Comparison of ENCODE assay signal across 8 mouse cellular contexts in genomic region chr3:96243921-96244572, GRCm38 (mm10). TPM values are rescaled to one million over a fixed set of nuclear protein-coding genes. Genes with fewer than 3 reads are reported as not detected.
DNase-seq lines count a peak whose midpoint lies in the region; ATAC-seq and TF ChIP-seq lines count a peak whose summit lies in the region.

No protein-coding gene starts in this region.

- TF ChIP-seq EP300 in stomach, postnatal 0 days (optimal IDR thresholded peaks at IDR 0.05): no peak

- no peaks in the 10 kb centered on the region for H3K9me3 ChIP-seq in heart, embryonic 14.5 days (ENCODE audit: control insufficient read depth, low read length)
- no peaks in the 10 kb centered on the region for H3K9me3 ChIP-seq in limb, embryonic 15.5 days
- H3K9me3 ChIP-seq in stomach, postnatal 0 days (ENCODE audit: control insufficient read depth, low read length): no peaks in the 10 kb centered on the region

- H3K27me3 ChIP-seq in cerebellum, adult 2 months (ENCODE audit: control insufficient read depth, insufficient read depth, low read length): no peaks in the 10 kb centered on the region
- H3K27me3 ChIP-seq in heart, embryonic 14.5 days (ENCODE audit: control insufficient read depth, insufficient read depth, low read length): no peaks in the 10 kb centered on the region
- no peaks in the 10 kb centered on the region for H3K27me3 ChIP-seq in limb, embryonic 15.5 days
- H3K27me3 ChIP-seq in stomach, postnatal 0 days (ENCODE audit: control insufficient read depth, insufficient read depth, low read length): no peaks in the 10 kb centered on the region

- TF ChIP-seq CTCF in cerebellum, adult 2 months (IDR thresholded peaks at IDR 0.05; ENCODE audit: borderline replicate concordance, insufficient read depth, low read depth, low read length): no peak
- TF ChIP-seq CTCF in stomach, postnatal 0 days (IDR thresholded peaks at IDR 0.05; ENCODE audit: low read depth): no peak

- no peak for ATAC-seq in heart, embryonic 14.5 days (ENCODE audit: insufficient number of reproducible peaks, insufficient read depth, low FRiP score, low read depth)
- no peak for ATAC-seq in limb, embryonic 15.5 days (ENCODE audit: insufficient number of reproducible peaks, low FRiP score, low TSS enrichment, low read depth)
- ATAC-seq in stomach, postnatal 0 days (ENCODE audit: low FRiP score, low TSS enrichment): no peak

- peak overlapping the region; percentile 93 for H3K27ac ChIP-seq in cerebellum, adult 2 months (ENCODE audit: insufficient read depth, low read length)
- H3K27ac ChIP-seq in heart, embryonic 14.5 days (replicated peaks in 1 of 2; ENCODE audit: control insufficient read depth in 1 of 2, insufficient read depth in 1 of 2, low read depth in 2 of 2, low read length in 2 of 2): peak overlapping the region; percentile 76 to 98
- peak overlapping the region; percentile 98 for H3K27ac ChIP-seq in limb, embryonic 15.5 days
- peak overlapping the region; percentile 92 for H3K27ac ChIP-seq in stomach, postnatal 0 days (replicated peaks)

- DNase-seq in cerebellum, adult 2 months: no peak
- no peak for DNase-seq in cerebellum, adult 11 months
- peak; percentile 23 for DNase-seq in ES-CJ7 (ENCODE audit: low read depth, low spot score)
- no peak for DNase-seq in stomach, postnatal 0 days (ENCODE audit: low spot score)
- no peak for DNase-seq in retina, postnatal 1 day
- no peak for DNase-seq in adrenal gland, adult 18-20 months (ENCODE audit: low spot score in 2 of 2)

- no peaks in the 10 kb centered on the region for H3K36me3 ChIP-seq in heart, embryonic 14.5 days (ENCODE audit: control insufficient read depth, insufficient read depth, low read length)
- H3K36me3 ChIP-seq in limb, embryonic 15.5 days: no peaks in the 10 kb centered on the region
- H3K36me3 ChIP-seq in stomach, postnatal 0 days (ENCODE audit: control insufficient read depth, insufficient read depth, low read length): no peaks in the 10 kb centered on the region

- H3K9ac ChIP-seq in heart, embryonic 14.5 days (ENCODE audit: low read length): peak overlapping the region; percentile 91
- H3K9ac ChIP-seq in limb, embryonic 15.5 days: peak overlapping the region; percentile 74
- H3K9ac ChIP-seq in stomach, postnatal 0 days (ENCODE audit: low read length): peak overlapping the region; percentile 65

- peak overlapping the region; percentile 74 for H3K4me2 ChIP-seq in heart, embryonic 14.5 days (ENCODE audit: low read length)
- peak overlapping the region; percentile 47 for H3K4me2 ChIP-seq in limb, embryonic 15.5 days
- peak overlapping the region; percentile 56 for H3K4me2 ChIP-seq in stomach, postnatal 0 days (replicated peaks; ENCODE audit: low read depth)

- H3K4me3 ChIP-seq in cerebellum, adult 2 months (replicated peaks; ENCODE audit: insufficient read depth, low read depth, low read length): peak overlapping the region; percentile 26
- no peak overlapping the region for H3K4me3 ChIP-seq in heart, embryonic 14.5 days (ENCODE audit: control insufficient read depth in 1 of 2, insufficient read depth in 1 of 2, low read depth in 1 of 2, low read length in 2 of 2)
- peak overlapping the region; percentile 50 for H3K4me3 ChIP-seq in limb, embryonic 15.5 days
- peak overlapping the region; percentile 46; the same call in 1 of the 2 replicates for H3K4me3 ChIP-seq in stomach, postnatal 0 days (ENCODE audit: low read depth, low read length)

- no peak for TF ChIP-seq POLR2A in cerebellum, adult 2 months (IDR thresholded peaks at IDR 0.05; ENCODE audit: borderline replicate concordance, insufficient read depth, low read length)

- peaks cover 10% of the 10 kb centered on the region for H3K4me1 ChIP-seq in cerebellum, adult 2 months (ENCODE audit: control insufficient read depth, insufficient read depth, low read length)
- H3K4me1 ChIP-seq in heart, embryonic 14.5 days (ENCODE audit: control insufficient read depth in 2 of 2, insufficient read depth in 2 of 2, low read length in 2 of 2): peaks cover 6 to 33% of the 10 kb centered on the region in 2 experiments
- H3K4me1 ChIP-seq in limb, embryonic 15.5 days: peaks cover 21% of the 10 kb centered on the region
- 0 out of 2 replicates have a peak, but pooled peaks cover 3% of the 10 kb centered on the region for H3K4me1 ChIP-seq in stomach, postnatal 0 days (replicated peaks; ENCODE audit: control insufficient read depth, insufficient read depth)

- WGBS in cerebellum, adult 2 months: 81% methylated on average over 7 of the region's 7 CpGs
- 74% methylated on average over 7 of the region's 7 CpGs for WGBS in heart, embryonic 14.5 days
- 76% methylated on average over 7 of the region's 7 CpGs for WGBS in limb, embryonic 15.5 days
- WGBS in stomach, postnatal 0 days: 69% methylated on average over 7 of the region's 7 CpGs

RNA-seq across cellular contexts. Expression of gene Hist2h2aa1, which starts 1.2 kb away (rescaled TPM):
- 127 and 149 TPM in 2 replicates for polyA plus RNA-seq in cerebellum, adult 2 months (2012; rRNA removed)
- polyA plus RNA-seq in heart, embryonic 14.5 days (2014; fragmentation: Nextera tagmentation; extraction: Ambion mirVana): 22.5 and 26.3 TPM in 2 replicates
- 21.8 and 24.8 TPM in 2 replicates for polyA plus RNA-seq in limb, embryonic 15.5 days (2015; fragmentation: Nextera tagmentation; extraction: Ambion mirVana)
- polyA plus RNA-seq in stomach, postnatal 0 days (2015; fragmentation: Nextera tagmentation; extraction: Ambion mirVana): 81.4 and 98.7 TPM in 2 replicates
- total RNA-seq in adrenal gland, adult 18-20 months (2021): 1 to 10 TPM; 7.7 to 9.6 TPM

RNA-seq across cellular contexts. Expression of gene Hist2h3c1, which starts 2.4 kb away (rescaled TPM):
- polyA plus RNA-seq in cerebellum, adult 2 months (2012; rRNA removed): not detected in 2 replicates
- 1.2 TPM in 1 of 2 replicates, not detected in the other for polyA plus RNA-seq in heart, embryonic 14.5 days (2014; fragmentation: Nextera tagmentation; extraction: Ambion mirVana)
- polyA plus RNA-seq in limb, embryonic 15.5 days (2015; fragmentation: Nextera tagmentation; extraction: Ambion mirVana): 0.13 and 0.60 TPM in 2 replicates
- 0.44 and 1.2 TPM in 2 replicates for polyA plus RNA-seq in stomach, postnatal 0 days (2015; fragmentation: Nextera tagmentation; extraction: Ambion mirVana)
- total RNA-seq in adrenal gland, adult 18-20 months (2021): not detected

RNA-seq across cellular contexts. Expression of gene Hist2h2aa2, which starts 4.0 kb away (rescaled TPM):
- polyA plus RNA-seq in cerebellum, adult 2 months (2012; rRNA removed): 6.8 TPM in 1 of 2 replicates, not detected in the other
- 34.6 and 35.8 TPM in 2 replicates for polyA plus RNA-seq in heart, embryonic 14.5 days (2014; fragmentation: Nextera tagmentation; extraction: Ambion mirVana)
- 27.0 and 35.1 TPM in 2 replicates for polyA plus RNA-seq in limb, embryonic 15.5 days (2015; fragmentation: Nextera tagmentation; extraction: Ambion mirVana)
- polyA plus RNA-seq in stomach, postnatal 0 days (2015; fragmentation: Nextera tagmentation; extraction: Ambion mirVana): 218 and 246 TPM in 2 replicates
- 100 to 1,000 TPM; 358 to 442 TPM for total RNA-seq in adrenal gland, adult 18-20 months (2021)

RNA-seq across cellular contexts. Expression of gene Hist2h3c2, which starts 5.1 kb away (rescaled TPM):
- polyA plus RNA-seq in cerebellum, adult 2 months (2012; rRNA removed): 4.5 and 6.3 TPM in 2 replicates
- polyA plus RNA-seq in heart, embryonic 14.5 days (2014; fragmentation: Nextera tagmentation; extraction: Ambion mirVana): 3.2 and 6.4 TPM in 2 replicates
- polyA plus RNA-seq in limb, embryonic 15.5 days (2015; fragmentation: Nextera tagmentation; extraction: Ambion mirVana): 3.5 and 4.1 TPM in 2 replicates
- 1.2 and 2.8 TPM in 2 replicates for polyA plus RNA-seq in stomach, postnatal 0 days (2015; fragmentation: Nextera tagmentation; extraction: Ambion mirVana)
- total RNA-seq in adrenal gland, adult 18-20 months (2021): 10 to 100 TPM; 17.4 to 18.8 TPM

RNA-seq across cellular contexts. Expression of gene Hist2h4, which starts 19.1 kb away (rescaled TPM):
- polyA plus RNA-seq in cerebellum, adult 2 months (2012; rRNA removed): 6.2 and 8.7 TPM in 2 replicates
- polyA plus RNA-seq in heart, embryonic 14.5 days (2014; fragmentation: Nextera tagmentation; extraction: Ambion mirVana): 3.4 and 5.0 TPM in 2 replicates
- 3.9 and 11.4 TPM in 2 replicates for polyA plus RNA-seq in limb, embryonic 15.5 days (2015; fragmentation: Nextera tagmentation; extraction: Ambion mirVana)
- 5.4 and 9.8 TPM in 2 replicates for polyA plus RNA-seq in stomach, postnatal 0 days (2015; fragmentation: Nextera tagmentation; extraction: Ambion mirVana)
- total RNA-seq in adrenal gland, adult 18-20 months (2021): 10 to 100 TPM; 21.2 to 22.1 TPM

Comparison
In these comparisons a context has a peak if more than half of its experiments do, and no peak if none do; other contexts are left out.
1. H3K4me3 ChIP-seq: peak in cerebellum, adult 2 months (single experiment), limb, embryonic 15.5 days (single experiment) and stomach, postnatal 0 days (single experiment); none in heart, embryonic 14.5 days (0 of 2).
2. Peak in every context shown above with its lines, with median percentiles within 50 percentile points of each other: H3K27ac ChIP-seq, H3K4me2 ChIP-seq and H3K9ac ChIP-seq.